Mouse (Mus musculus) embryonic fibroblast, embryonic 13.5 days (primary cell): ENCODE data around the gene Gfm1.

Source experiments
- CTCF ChIP-seq: IDR thresholded peaks from 2 replicates; pipeline ENCODE4 v1.5.1; 2011; ENCODE audit warnings: mild to moderate bottlenecking, control low read depth, low read length, moderate library complexity, borderline replicate concordance; ENCODE audit not compliant: insufficient read depth
- POLR2A ChIP-seq: IDR thresholded peaks from 2 replicates; pipeline ENCODE4 v1.6.1; 2011; ENCODE audit warnings: low read depth, mild to moderate bottlenecking, control low read depth, low read length, moderate library complexity

GRCm38 (mm10) chr3:67473438-67473837, 43.5 kb downstream of the Gfm1 start:
- TF ChIP-seq CTCF (no peak), POLR2A (no peak)
